Mouse (Mus musculus): Measurements from ENCODE around the gene Klc4.

- TF ChIP-seq MYB (IDR thresholded peaks at IDR 0.05; ENCODE audit: low read depth, low read length), result no peak
- peak in 2 of 3 experiments; percentile 17 to 30; a peak in 1 of 6 replicates for TF ChIP-seq CTCF (IDR thresholded peaks at IDR 0.05 in 2 of 3, conservative IDR thresholded peaks at IDR 0.05 in 1 of 3; ENCODE audit: control insufficient read depth in 1 of 3, insufficient read depth in 1 of 3, low read depth in 2 of 3, low read length in 3 of 3, poor library complexity in 1 of 3, severe bottlenecking in 1 of 3)
- TF ChIP-seq BHLHE40 (IDR thresholded peaks at IDR 0.05; ENCODE audit: borderline replicate concordance, low read depth, low read length), result no peak
- no peak for TF ChIP-seq GATA1 (IDR thresholded peaks at IDR 0.05; ENCODE audit: low read depth, low read length)
- no peak for TF ChIP-seq USF2 (IDR thresholded peaks at IDR 0.05; ENCODE audit: borderline replicate concordance in 1 of 2, insufficient read depth in 1 of 2, low read depth in 1 of 2, low read length in 2 of 2)
- TF ChIP-seq EP300 (IDR thresholded peaks at IDR 0.05; ENCODE audit: low read depth in 1 of 2, low read length in 2 of 2), result no peak
- no peak for TF ChIP-seq MEF2A (IDR thresholded peaks at IDR 0.05; ENCODE audit: extremely low read depth, insufficient replicate concordance, low read depth, low read length, poor library complexity, severe bottlenecking)
- TF ChIP-seq UBTF (IDR thresholded peaks at IDR 0.05; ENCODE audit: borderline replicate concordance, insufficient read depth, low read depth, low read length), result no peak
- no peak for TF ChIP-seq CHD1 (IDR thresholded peaks at IDR 0.05; ENCODE audit: low read depth, low read length)
- no peak for TF ChIP-seq POLR2A (IDR thresholded peaks at IDR 0.05; ENCODE audit: control insufficient read depth in 1 of 2, insufficient read depth in 1 of 2, low read depth in 1 of 2, low read length in 2 of 2, poor library complexity in 1 of 2)
- TF ChIP-seq MXI1 (IDR thresholded peaks at IDR 0.05; ENCODE audit: low read depth, low read length), result no peak
These were observed 42.6 kb downstream of the Klc4 start for GRCm38 (mm10) chr17:46603229-46603628.
